Mouse (Mus musculus): ENCODE data around the gene Unc93a. TPM values are rescaled to one million over a fixed set of nuclear protein-coding genes. Genes with fewer than 3 reads are reported as not detected.
"Not testable (repeated sequence)": the region's sequence is repeated elsewhere in the genome, so short reads cannot be mapped to it uniquely, and the experiment has no call there.

Unc93a gene
- polyA plus RNA-seq (2012; rRNA removed): 0.22 TPM in 1 of 2 replicates, not detected in the other

- not testable (repeated sequence) for DNase-seq; H3K4me3 ChIP-seq (replicated peaks; ENCODE audit: extremely low read depth, low read depth, low read length); H3K4me1 ChIP-seq (ENCODE audit: control insufficient read depth, insufficient read depth, low read length)
- whole genome bisulfite sequencing: 79% methylated on average over 3 of the region's 4 CpGs
Measured at GRCm38 (mm10) chr17:13131710-13132109, at the start of gene Unc93a. Unc93a (minus strand) TSS chr17:13131810.

- DNase-seq; H3K4me1 ChIP-seq (ENCODE audit: control insufficient read depth, insufficient read depth, low read length); H3K4me3 ChIP-seq (replicated peaks; ENCODE audit: extremely low read depth, low read depth, low read length): not testable (repeated sequence)
- WGBS: 86% methylated on average over 5 of the region's 5 CpGs
Measured at GRCm38 (mm10) chr17:13180491-13180890, 48.9 kb upstream of the Unc93a start.

- H3K4me3 ChIP-seq (replicated peaks; ENCODE audit: extremely low read depth, low read depth, low read length); H3K4me1 ChIP-seq (ENCODE audit: control insufficient read depth, insufficient read depth, low read length); DNase-seq: not testable (repeated sequence)
- WGBS: 81% methylated on average over 4 of the region's 4 CpGs
Measured at GRCm38 (mm10) chr17:13179021-13179420, 47.4 kb upstream of the Unc93a start.

GRCm38 (mm10) chr17:13177796-13178195 lies 46.2 kb upstream of the Unc93a start:
- WGBS: 53% methylated on average over 1 of the region's 1 CpGs
- H3K4me1 ChIP-seq (ENCODE audit: control insufficient read depth, insufficient read depth, low read length); H3K4me3 ChIP-seq (replicated peaks; ENCODE audit: extremely low read depth, low read depth, low read length); DNase-seq: not testable (repeated sequence)

GRCm38 (mm10) chr17:13175609-13176008 lies 44.0 kb upstream of the Unc93a start:
- DNase-seq; H3K4me1 ChIP-seq (ENCODE audit: control insufficient read depth, insufficient read depth, low read length); H3K4me3 ChIP-seq (replicated peaks; ENCODE audit: extremely low read depth, low read depth, low read length): not testable (repeated sequence)
- 14% methylated on average over 1 of the region's 1 CpGs for WGBS

GRCm38 (mm10) chr17:13174029-13174428 lies 42.4 kb upstream of the Unc93a start:
- 36% methylated on average over 2 of the region's 3 CpGs for WGBS
- not testable (repeated sequence) for H3K4me3 ChIP-seq (replicated peaks; ENCODE audit: extremely low read depth, low read depth, low read length); H3K4me1 ChIP-seq (ENCODE audit: control insufficient read depth, insufficient read depth, low read length); DNase-seq

- not testable (repeated sequence) for H3K4me3 ChIP-seq (replicated peaks; ENCODE audit: extremely low read depth, low read depth, low read length); DNase-seq; H3K4me1 ChIP-seq (ENCODE audit: control insufficient read depth, insufficient read depth, low read length)
- 81% methylated on average over 6 of the region's 6 CpGs for WGBS
Measured at GRCm38 (mm10) chr17:13173578-13173977, 42.0 kb upstream of the Unc93a start.

GRCm38 (mm10) chr17:13146128-13146527 lies 14.5 kb upstream of the Unc93a start:
- 83% methylated on average over 7 of the region's 7 CpGs for WGBS
- not testable (repeated sequence) for H3K4me1 ChIP-seq (ENCODE audit: control insufficient read depth, insufficient read depth, low read length); DNase-seq; H3K4me3 ChIP-seq (replicated peaks; ENCODE audit: extremely low read depth, low read depth, low read length)

GRCm38 (mm10) chr17:13144580-13145215 lies 13.1 kb upstream of the Unc93a start:
- 70% methylated on average over 4 of the region's 4 CpGs for WGBS

GRCm38 (mm10) chr17:13142665-13143064 lies 11.1 kb upstream of the Unc93a start:
- DNase-seq; H3K4me3 ChIP-seq (replicated peaks; ENCODE audit: extremely low read depth, low read depth, low read length); H3K4me1 ChIP-seq (ENCODE audit: control insufficient read depth, insufficient read depth, low read length): not testable (repeated sequence)
- no CpG with 5 or more reads among the region's 2 CpGs for WGBS

More at GRCm38 (mm10) chr17:13144580-13145215, 13.1 kb upstream of the Unc93a start:
- not testable (repeated sequence) for DNase-seq; H3K4me3 ChIP-seq (replicated peaks; ENCODE audit: extremely low read depth, low read depth, low read length); H3K4me1 ChIP-seq (ENCODE audit: control insufficient read depth, insufficient read depth, low read length)

GRCm38 (mm10) chr17:13135356-13135755 lies 3.7 kb upstream of the Unc93a start:
- DNase-seq; H3K4me3 ChIP-seq (replicated peaks; ENCODE audit: extremely low read depth, low read depth, low read length); H3K4me1 ChIP-seq (ENCODE audit: control insufficient read depth, insufficient read depth, low read length): not testable (repeated sequence)
- 79% methylated on average over 2 of the region's 6 CpGs for WGBS

- H3K4me3 ChIP-seq (replicated peaks; ENCODE audit: extremely low read depth, low read depth, low read length); H3K4me1 ChIP-seq (ENCODE audit: control insufficient read depth, insufficient read depth, low read length); DNase-seq: not testable (repeated sequence)
- WGBS: 73% methylated on average over 8 of the region's 8 CpGs
Measured at GRCm38 (mm10) chr17:13132352-13132751, 742 bp upstream of the Unc93a start.

- not testable (repeated sequence) for H3K4me1 ChIP-seq (ENCODE audit: control insufficient read depth, insufficient read depth, low read length); DNase-seq; H3K4me3 ChIP-seq (replicated peaks; ENCODE audit: extremely low read depth, low read depth, low read length)
- WGBS: 73% methylated on average over 10 of the region's 11 CpGs
Measured at GRCm38 (mm10) chr17:13129737-13130465, 1.7 kb downstream of the Unc93a start.

- DNase-seq; H3K4me1 ChIP-seq (ENCODE audit: control insufficient read depth, insufficient read depth, low read length); H3K4me3 ChIP-seq (replicated peaks; ENCODE audit: extremely low read depth, low read depth, low read length): not testable (repeated sequence)
- no CpG with 5 or more reads among the region's 3 CpGs for WGBS
Measured at GRCm38 (mm10) chr17:13129324-13129723, 2.3 kb downstream of the Unc93a start.

GRCm38 (mm10) chr17:13124241-13124640 lies 7.4 kb downstream of the Unc93a start:
- not testable (repeated sequence) for DNase-seq; H3K4me3 ChIP-seq (replicated peaks; ENCODE audit: extremely low read depth, low read depth, low read length); H3K4me1 ChIP-seq (ENCODE audit: control insufficient read depth, insufficient read depth, low read length)
- 36% methylated on average over 2 of the region's 3 CpGs for WGBS

Data from lung, adult 2 months (tissue).